Mouse (Mus musculus): Measurements from ENCODE around the gene Klra2.

DNA sequence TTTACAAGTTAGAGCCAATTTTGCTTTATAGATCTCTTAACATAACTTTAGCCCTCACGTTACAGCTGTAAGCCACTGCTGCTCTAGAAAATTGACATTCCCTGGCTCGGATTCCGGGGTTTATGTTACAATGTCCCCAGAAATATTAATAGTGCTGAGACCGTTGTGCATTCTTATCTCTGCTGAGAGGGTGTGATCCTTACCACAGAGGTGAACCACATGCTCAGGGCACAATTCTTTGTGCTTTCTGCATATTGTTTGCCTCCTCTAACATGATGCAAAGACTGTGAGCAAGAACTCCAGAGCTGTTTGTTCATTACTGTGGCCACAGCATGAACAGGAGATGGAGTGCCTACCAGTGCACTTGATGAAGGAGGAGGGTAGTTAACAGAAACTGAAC is 29.5 kb upstream of the Klra2 start:
- no peak for TF ChIP-seq GATA1 (IDR thresholded peaks at IDR 0.05; ENCODE audit: borderline replicate concordance, low read length)
- TF ChIP-seq FLI1 (IDR thresholded peaks at IDR 0.05; ENCODE audit: low read length), result no peak
